Mouse (Mus musculus) ES-E14 (cell line): ENCODE results near the gene Fignl1. TPM values are rescaled to one million over a fixed set of nuclear protein-coding genes. Genes with fewer than 3 reads are reported as not detected.
A peak's percentile ranks its signal among the peaks of the same experiment; 100 is the strongest.

Experiments
- DNase-seq: peaks from one replicate; pipeline ENCODE4 v3.0.0-alpha.2; 2013; ENCODE audit warnings: low read depth, low spot score
- H3K27ac ChIP-seq: 2 replicates; pipeline ENCODE4 v1.5.1; 2012; ENCODE audit warnings: low read depth, mild to moderate bottlenecking, low read length, moderate library complexity, mixed read lengths; ENCODE audit not compliant: poor library complexity, insufficient read depth, severe bottlenecking
- H3K36me3 ChIP-seq: 2 replicates; pipeline ENCODE4 v1.6.1; 2012; ENCODE audit warnings: mild to moderate bottlenecking, low read length, moderate library complexity, mixed read lengths; ENCODE audit not compliant: control insufficient read depth, poor library complexity, insufficient read depth, severe bottlenecking
- H3K4me1 ChIP-seq, 2 experiments: fragments of 150-350 bp in 1 of 2; sonication (generic) in 1 of 2; 2 replicates each; pipeline ENCODE4 v1.6.1; 2012; ENCODE audit warnings: low read length in 2 of 2, mild to moderate bottlenecking in 1 of 2, mixed read lengths in 1 of 2; ENCODE audit not compliant: control insufficient read depth in 2 of 2, insufficient read depth in 2 of 2, poor library complexity in 1 of 2
- H3K4me3 ChIP-seq, 2 experiments: fragments of 150-350 bp in 1 of 2; sonication (generic) in 1 of 2; 2 replicates each; pipeline ENCODE4 v1.5.1; 2012; ENCODE audit warnings: low read length in 2 of 2, low read depth in 1 of 2, mild to moderate bottlenecking in 1 of 2, mixed read lengths in 1 of 2; ENCODE audit not compliant: insufficient read depth in 1 of 2, poor library complexity in 1 of 2, severe bottlenecking in 1 of 2
- H3K9ac ChIP-seq: 2 replicates; pipeline ENCODE4 v1.6.1; 2012; ENCODE audit warnings: low read depth, mild to moderate bottlenecking, low read length, mixed read lengths; ENCODE audit not compliant: poor library complexity, insufficient read depth, severe bottlenecking
- H3K9me3 ChIP-seq: fragments of 150-350 bp; sonication (generic); 2 replicates; pipeline ENCODE4 v1.6.1; 2012; ENCODE audit warnings: low read depth, mild to moderate bottlenecking, low read length; ENCODE audit not compliant: control insufficient read depth, insufficient read depth
- CHD2 ChIP-seq: IDR thresholded peaks from 2 replicates; pipeline ENCODE4 v1.6.1; 2014; ENCODE audit warnings: mild to moderate bottlenecking, low read depth, low read length, inconsistent platforms
- HCFC1 ChIP-seq: IDR thresholded peaks from 2 replicates; pipeline ENCODE4 v1.6.1; 2012; ENCODE audit warnings: low read length, inconsistent platforms, borderline replicate concordance; ENCODE audit not compliant: insufficient read depth
- MAFK ChIP-seq: IDR thresholded peaks from 2 replicates; pipeline ENCODE4 v1.6.1; 2014; ENCODE audit warnings: mild to moderate bottlenecking, low read depth, low read length, inconsistent platforms; ENCODE audit not compliant: insufficient read depth
- ZC3H11A ChIP-seq: IDR thresholded peaks from 2 replicates; pipeline ENCODE4 v1.6.1; 2012; ENCODE audit warnings: low read depth, mild to moderate bottlenecking, inconsistent platforms, low read length, borderline replicate concordance
- ZNF384 ChIP-seq: IDR thresholded peaks from 2 replicates; pipeline ENCODE4 v1.6.1; 2012; ENCODE audit warnings: low read depth, low read length, inconsistent platforms
- in situ Hi-C, 2 experiments: fragments of 600-800 bp; cut with MboI; formaldehyde crosslinking; loops; one replicate each; pipeline ENCODE4 v1.15.1; 2025; ENCODE audit warnings: low sequenced_read_pairs in 2 of 2, inconsistent platforms in 1 of 2; ENCODE audit not compliant: unreplicated experiment in 2 of 2
- total RNA-seq: library from RNA; depleted of rRNA; stranded (reverse); fragments of 300-350 nt; gene quantifications from 2 replicates; pipeline ENCODE4 v1.2.3, GENCODE M21; 2012

Fignl1 gene
- total RNA-seq, 1 experiment, result 49.6 TPM

DNA sequence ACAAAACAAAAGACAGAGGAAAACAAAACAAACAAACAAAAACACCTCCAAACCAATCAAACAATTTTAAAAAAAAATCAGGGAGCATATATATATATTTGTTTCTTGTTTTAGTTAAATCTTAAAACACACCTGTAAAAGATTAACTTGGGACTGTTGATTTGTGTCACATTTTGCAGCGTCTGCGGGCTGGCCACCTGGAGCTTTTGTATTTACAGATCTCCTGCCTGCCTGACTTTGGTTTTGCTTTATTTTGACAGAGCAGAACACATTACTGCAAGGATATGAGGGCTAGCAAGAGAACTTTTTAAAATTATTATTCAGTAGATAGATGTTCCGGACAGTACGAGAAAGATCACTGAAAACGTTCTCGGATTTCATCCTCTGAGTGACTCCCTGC lies 22.8 kb upstream of the Fignl1 start:
- Histone ChIP-seq H3K9me3 (peaks cover 5% of the 10 kb centered on the region; the same call in 1 of the 2 replicates), H3K36me3 (no peaks in the 10 kb centered on the region; the same call in 1 of the 2 replicates), H3K27ac (peak overlapping the region; percentile 45; the same call in 1 of the 2 replicates), H3K9ac (no peak overlapping the region), H3K4me3 (no peak overlapping the region), H3K4me1 (peaks cover 19 to 26% of the 10 kb centered on the region in 2 experiments)
- no peak for DNase-seq
- in situ Hi-C loops, result no loop called here
- TF ChIP-seq MAFK (no peak), ZNF384 (no peak), HCFC1 (no peak), ZC3H11A (no peak), CHD2 (no peak)

DNA sequence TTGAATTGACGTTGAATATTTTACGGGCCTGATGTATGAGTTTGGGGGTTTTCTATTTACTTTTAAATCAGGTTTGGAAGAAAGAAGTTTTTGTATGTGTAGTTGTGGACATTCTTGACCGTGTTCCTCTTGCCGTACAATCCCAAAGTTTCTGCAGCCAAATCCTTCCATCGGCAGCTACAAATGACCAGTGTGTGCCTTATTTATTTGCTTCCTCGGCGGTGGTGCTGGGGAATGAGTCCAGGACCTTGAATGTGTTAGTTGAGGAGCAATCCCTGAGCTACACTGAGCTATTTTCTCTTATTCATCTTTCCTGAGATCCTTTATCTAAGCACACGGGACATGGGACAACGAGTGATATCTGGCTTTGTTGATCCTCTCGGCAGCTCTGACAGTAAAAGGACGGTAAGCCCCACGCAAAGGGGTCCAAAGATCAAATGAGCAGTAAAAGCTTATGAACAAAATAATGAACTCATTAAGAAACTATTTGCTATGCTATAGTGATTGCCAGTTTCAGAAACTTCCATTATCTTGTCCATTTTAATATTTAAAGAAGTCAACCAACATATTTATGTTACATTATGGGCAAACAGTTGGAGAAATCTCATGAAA lies 22.2 kb upstream of the Fignl1 start:
- peaks cover 19 to 26% of the 10 kb centered on the region in 2 experiments for H3K4me1 ChIP-seq
- H3K36me3 ChIP-seq, result no peaks in the 10 kb centered on the region; the same call in 1 of the 2 replicates
- TF ChIP-seq ZNF384 (no peak), HCFC1 (no peak)
- peak overlapping the region; percentile 53; the same call in 1 of the 2 replicates for H3K9ac ChIP-seq
- peaks cover 9% of the 10 kb centered on the region; the same call in 1 of the 2 replicates for H3K9me3 ChIP-seq
- H3K27ac ChIP-seq, result no peak overlapping the region
- in situ Hi-C loops, result no loop called here
- no peak overlapping the region for H3K4me3 ChIP-seq
- DNase-seq, result no peak

DNA sequence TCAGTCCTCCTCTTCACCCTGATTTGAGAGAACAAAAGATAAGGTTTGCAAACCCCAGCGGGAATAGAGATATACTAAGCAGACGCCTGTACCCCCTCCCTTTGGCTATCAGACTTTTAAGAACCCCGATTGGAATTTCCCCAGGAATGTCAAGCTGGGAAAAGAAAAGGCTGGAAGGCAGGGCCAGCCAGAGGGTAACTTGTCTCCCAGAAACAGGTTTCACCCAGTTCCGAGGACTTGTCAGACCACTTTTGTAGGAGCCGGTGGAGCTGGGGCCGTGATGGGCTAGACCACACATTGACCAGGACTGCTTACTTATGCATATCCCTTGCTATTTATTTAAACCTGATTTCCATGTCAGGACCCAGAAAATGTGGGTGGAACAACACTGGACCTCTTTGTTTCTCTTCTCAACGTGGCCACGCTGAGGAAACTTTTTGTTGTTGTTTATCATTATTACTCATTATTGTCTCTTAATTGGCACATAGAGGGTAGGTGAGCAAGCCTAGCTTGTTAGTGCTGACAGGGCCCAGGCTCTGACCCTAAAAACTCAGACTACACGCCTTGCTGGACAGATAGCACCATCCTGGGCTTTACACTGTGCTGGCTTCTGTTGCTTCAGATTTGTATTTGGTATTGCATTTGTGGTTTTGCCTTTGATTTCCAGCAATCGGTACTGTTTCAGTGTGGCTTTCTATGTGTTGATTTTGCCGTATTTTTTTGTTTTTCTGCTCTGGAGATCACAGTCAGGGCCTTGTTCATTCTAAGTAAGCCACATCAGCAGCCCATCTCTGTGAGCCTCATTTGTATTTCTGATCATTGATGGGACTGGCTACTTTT lies 20.6 kb upstream of the Fignl1 start:
- Histone ChIP-seq H3K36me3 (no peaks in the 10 kb centered on the region; the same call in 1 of the 2 replicates), H3K4me3 (no peak overlapping the region)

GRCm38 (mm10) chr11:11828761-11829160 lies 20.0 kb upstream of the Fignl1 start:
- DNase-seq, result peak; percentile 58
- peaks cover 19 to 26% of the 10 kb centered on the region in 2 experiments for H3K4me1 ChIP-seq
- in situ Hi-C loops, result no loop called here
- TF ChIP-seq ZC3H11A (no peak), HCFC1 (no peak), ZNF384 (no peak), CHD2 (peak; percentile 49; the same call in 1 of the 2 replicates)
- H3K36me3 ChIP-seq, result no peaks in the 10 kb centered on the region; the same call in 1 of the 2 replicates
- H3K4me3 ChIP-seq, result no peak overlapping the region
- peak overlapping the region; percentile 38 for H3K9ac ChIP-seq
- peaks cover 10% of the 10 kb centered on the region; the same call in 1 of the 2 replicates for H3K9me3 ChIP-seq
- H3K27ac ChIP-seq, result peak overlapping the region; percentile 99

More for the DNA sequence above, 20.6 kb upstream of the Fignl1 start:
- no peak for TF ChIP-seq CHD2
- TF ChIP-seq ZNF384, result no peak
- no peak for TF ChIP-seq MAFK
- TF ChIP-seq HCFC1, result no peak
- no peak for TF ChIP-seq ZC3H11A
- in situ Hi-C loops, result no loop called here
- peak overlapping the region; percentile 38 for H3K9ac ChIP-seq
- H3K27ac ChIP-seq, result peak overlapping the region; percentile 99
- peak; percentile 67 for DNase-seq
- peaks cover 19 to 26% of the 10 kb centered on the region in 2 experiments for H3K4me1 ChIP-seq
- peaks cover 10% of the 10 kb centered on the region; the same call in 1 of the 2 replicates for H3K9me3 ChIP-seq
